8 mouse cellular contexts compared by ENCODE assay signal in the genomic region with DNA sequence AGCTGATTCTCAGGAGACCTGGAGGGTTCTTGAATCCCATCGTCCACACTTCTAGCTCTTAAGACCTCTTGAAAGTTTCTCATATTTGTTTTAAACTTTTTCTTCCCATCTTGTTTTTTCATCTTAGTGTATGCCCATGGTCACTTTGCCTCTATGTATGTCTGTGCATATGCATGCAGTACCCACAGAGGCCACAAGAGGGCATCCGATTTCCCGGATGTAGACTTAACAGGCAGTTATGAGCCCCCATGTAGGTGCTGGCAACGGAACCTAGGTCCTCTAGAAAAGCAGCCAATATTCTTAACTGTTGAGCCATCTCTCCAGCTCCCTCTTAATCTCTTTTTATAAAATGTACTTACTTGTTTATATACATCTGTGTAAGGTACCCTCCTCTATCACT. TPM values are rescaled to one million over a fixed set of nuclear protein-coding genes. Genes with fewer than 3 reads are reported as not detected.
DNase-seq lines count a peak whose midpoint lies in the region; ATAC-seq and TF ChIP-seq lines count a peak whose summit lies in the region.
"Had no signal": no experiment of that assay in that cellular context is flagged by ENCODE, and none has a peak within 500 bp of the region (broad histone marks: within the 10 kb centered on the region; RNA-seq: fewer than 3 reads in every experiment).

No protein-coding gene starts in this region.

- H3K4me1 ChIP-seq in kidney, postnatal 0 days (replicated peaks; ENCODE audit: insufficient read depth, low read length): no peaks in the 10 kb centered on the region
- H3K4me1 ChIP-seq in ES-Bruce4 (ENCODE audit: control insufficient read depth, insufficient read depth, low read length): no peaks in the 10 kb centered on the region
- H3K4me1 ChIP-seq in forebrain, embryonic 16.5 days (replicated peaks; ENCODE audit: control insufficient read depth, insufficient read depth, low read length): no peaks in the 10 kb centered on the region

- no peaks in the 10 kb centered on the region for H3K27me3 ChIP-seq in kidney, postnatal 0 days (ENCODE audit: insufficient read depth, low read length)
- no peaks in the 10 kb centered on the region for H3K27me3 ChIP-seq in ES-Bruce4 (ENCODE audit: control insufficient read depth, insufficient read depth, low read length, poor library complexity, severe bottlenecking)
- H3K27me3 ChIP-seq in forebrain, embryonic 16.5 days (replicated peaks; ENCODE audit: control insufficient read depth, insufficient read depth, low read length): no peaks in the 10 kb centered on the region

- no peak overlapping the region for H3K4me3 ChIP-seq in kidney, postnatal 0 days (replicated peaks; ENCODE audit: low read depth, low read length)
- H3K4me3 ChIP-seq in ES-Bruce4 (ENCODE audit: low read depth, low read length): no peak overlapping the region
- H3K4me3 ChIP-seq in forebrain, embryonic 16.5 days (replicated peaks; ENCODE audit: low read length): no peak overlapping the region

- no peak overlapping the region for H3K9ac ChIP-seq in kidney, postnatal 0 days (ENCODE audit: low read depth, low read length)
- no peak overlapping the region for H3K9ac ChIP-seq in ES-Bruce4 (ENCODE audit: low read depth, poor library complexity, severe bottlenecking)
- H3K9ac ChIP-seq in forebrain, embryonic 16.5 days (replicated peaks; ENCODE audit: low read depth, low read length): no peak overlapping the region

- H3K27ac ChIP-seq in kidney, postnatal 0 days: no peak overlapping the region
- H3K27ac ChIP-seq in ES-Bruce4 (ENCODE audit: insufficient read depth, low read length): no peak overlapping the region
- H3K27ac ChIP-seq in forebrain, embryonic 16.5 days (ENCODE audit: low read length): no peak overlapping the region

- TF ChIP-seq POLR2A in ES-Bruce4 (IDR thresholded peaks at IDR 0.05; ENCODE audit: insufficient read depth, low read length): no peak

- TF ChIP-seq CTCF in kidney, postnatal 0 days (IDR thresholded peaks at IDR 0.05; ENCODE audit: low read depth): peak; percentile 58
- TF ChIP-seq CTCF in ES-Bruce4 (IDR thresholded peaks at IDR 0.05; ENCODE audit: low read depth, low read length): peak; percentile 24

- H3K9me3 ChIP-seq in kidney, postnatal 0 days (replicated peaks; ENCODE audit: low read length): no peaks in the 10 kb centered on the region
- H3K9me3 ChIP-seq in ES-Bruce4 (replicated peaks; ENCODE audit: control insufficient read depth, insufficient read depth, low read length, poor library complexity, severe bottlenecking): peaks cover 10% of the 10 kb centered on the region
- peaks cover 3% of the 10 kb centered on the region; the same call in 1 of the 2 replicates for H3K9me3 ChIP-seq in forebrain, embryonic 16.5 days (ENCODE audit: control insufficient read depth, low read length)

- WGBS in kidney, postnatal 0 days: 97% methylated on average over 4 of the region's 4 CpGs
- 93% methylated on average over 4 of the region's 4 CpGs for WGBS in forebrain, embryonic 16.5 days

- DNase-seq in kidney, postnatal 0 days (ENCODE audit: low spot score): no peak
- no peak for DNase-seq in kidney, adult 8-10 months
- peak; percentile 62 to 64 for DNase-seq in B cell, adult 2 months
- peak; percentile 48 for DNase-seq in lung, postnatal 36 days
- DNase-seq in neural tube, embryonic 10.5 days (ENCODE audit: extremely low spot score, low spot score): no peak
- DNase-seq: layer of hippocampus, adult 9-11 months had no signal

- H3K36me3 ChIP-seq in kidney, postnatal 0 days (ENCODE audit: insufficient read depth, low read length): peaks cover 47% of the 10 kb centered on the region
- no peaks in the 10 kb centered on the region for H3K36me3 ChIP-seq in ES-Bruce4 (ENCODE audit: control insufficient read depth, insufficient read depth, low read length, poor library complexity, severe bottlenecking)
- H3K36me3 ChIP-seq in forebrain, embryonic 16.5 days (ENCODE audit: control insufficient read depth, insufficient read depth): peaks cover 5% of the 10 kb centered on the region

- H3K4me2 ChIP-seq in kidney, postnatal 0 days (ENCODE audit: low read length): no peak overlapping the region
- H3K4me2 ChIP-seq in forebrain, embryonic 16.5 days (ENCODE audit: low read length): no peak overlapping the region

- no peak for TF ChIP-seq EP300 in ES-Bruce4 (IDR thresholded peaks at IDR 0.05; ENCODE audit: insufficient read depth, low read depth, low read length)

- no peak for ATAC-seq in kidney, postnatal 0 days (replicated peaks; ENCODE audit: low FRiP score, low read depth)
- no peak for ATAC-seq in forebrain, embryonic 16.5 days

RNA-seq across cellular contexts. Expression of a gene that starts 15.6 kb away (rescaled TPM):
- polyA plus RNA-seq in kidney, postnatal 0 days (2015; fragmentation: Nextera tagmentation; extraction: Ambion mirVana): 254 and 281 TPM in 2 replicates
- 55.8 and 58.3 TPM in 2 replicates for polyA plus RNA-seq in ES-Bruce4 (2011; ENCODE audit: insufficient read depth, insufficient read length, low read depth, missing spikeins)
- polyA plus RNA-seq in forebrain, embryonic 16.5 days (2015; fragmentation: Nextera tagmentation; extraction: Ambion mirVana): 33.0 and 38.8 TPM in 2 replicates

RNA-seq across cellular contexts. Expression of a gene that starts 30.1 kb away (rescaled TPM):
- 17.3 and 17.9 TPM in 2 replicates for polyA plus RNA-seq in kidney, postnatal 0 days (2015; fragmentation: Nextera tagmentation; extraction: Ambion mirVana)
- 5.8 and 6.4 TPM in 2 replicates for polyA plus RNA-seq in ES-Bruce4 (2011; ENCODE audit: insufficient read depth, insufficient read length, low read depth, missing spikeins)
- 15.0 and 15.5 TPM in 2 replicates for polyA plus RNA-seq in forebrain, embryonic 16.5 days (2015; fragmentation: Nextera tagmentation; extraction: Ambion mirVana)

Comparison
In these comparisons a context has a peak if more than half of its experiments do, and no peak if none do; other contexts are left out.
1. DNase-seq: peak in B cell, adult 2 months (2 of 2) and lung, postnatal 36 days (single experiment); none in kidney, postnatal 0 days (single experiment), kidney, adult 8-10 months (0 of 2) and neural tube, embryonic 10.5 days (single experiment).